Mouse (Mus musculus): Measurements from ENCODE around the gene Cox6a2.

DNA sequence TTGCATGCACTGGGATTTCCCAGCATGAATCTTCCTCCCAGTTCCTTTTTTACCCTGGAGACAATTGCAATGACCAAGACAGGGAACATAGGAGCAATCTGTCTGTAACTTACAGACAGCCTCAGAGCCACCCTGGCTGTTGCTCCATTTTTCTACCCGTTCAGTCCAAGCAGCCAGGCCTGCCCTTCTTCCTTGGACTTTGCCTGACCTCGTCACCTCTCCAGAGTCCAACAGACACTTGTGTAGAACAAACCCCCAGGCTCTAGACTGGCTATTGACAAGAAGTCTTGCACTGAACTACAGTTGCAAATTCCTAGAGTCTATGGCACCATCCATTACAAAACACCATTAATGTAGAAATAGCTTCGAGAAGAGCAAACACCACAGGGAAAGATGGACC lies 3.6 kb upstream of the Cox6a2 start:
- TF ChIP-seq TAL1 (IDR thresholded peaks at IDR 0.05; ENCODE audit: low read length) (no peak), GATA1 (IDR thresholded peaks at IDR 0.05; ENCODE audit: low read length) (no peak)

Data from erythroblast, embryonic 14.5 days (primary cell).